Mouse (Mus musculus) G1E (cell line): ENCODE data around the gene Nqo1.

ENCODE experiments used
- CTCF ChIP-seq: IDR thresholded peaks from 2 replicates; pipeline ENCODE4 v1.5.1; 2012; ENCODE audit warnings: low read depth, low read length, inconsistent platforms, mixed read lengths
- GATA2 ChIP-seq: IDR thresholded peaks from 2 replicates; pipeline ENCODE4 v1.6.1; 2012; ENCODE audit warnings: low read depth, low read length, inconsistent platforms, borderline replicate concordance
- TAL1 ChIP-seq: conservative IDR thresholded peaks from 2 replicates; pipeline ENCODE4 v1.6.1; 2012; ENCODE audit warnings: low read depth, low read length, inconsistent platforms, mixed read lengths

GRCm38 (mm10) chr8:107377346-107377745 lies 25.7 kb downstream of the Nqo1 start:
- TF ChIP-seq CTCF (no peak), TAL1 (no peak), GATA2 (no peak)
